Mouse (Mus musculus) CH12F3 (cell line): ENCODE measurements around the gene Smim24.

Experiments used
- in situ Hi-C: fragments of 300-500 bp; cut with MboI; formaldehyde crosslinking; loops from 2 replicates; pipeline ENCODE4 v1.14.3; 2020; ENCODE audit warnings: low sequenced_read_pairs

The Smim24 gene

DNA sequence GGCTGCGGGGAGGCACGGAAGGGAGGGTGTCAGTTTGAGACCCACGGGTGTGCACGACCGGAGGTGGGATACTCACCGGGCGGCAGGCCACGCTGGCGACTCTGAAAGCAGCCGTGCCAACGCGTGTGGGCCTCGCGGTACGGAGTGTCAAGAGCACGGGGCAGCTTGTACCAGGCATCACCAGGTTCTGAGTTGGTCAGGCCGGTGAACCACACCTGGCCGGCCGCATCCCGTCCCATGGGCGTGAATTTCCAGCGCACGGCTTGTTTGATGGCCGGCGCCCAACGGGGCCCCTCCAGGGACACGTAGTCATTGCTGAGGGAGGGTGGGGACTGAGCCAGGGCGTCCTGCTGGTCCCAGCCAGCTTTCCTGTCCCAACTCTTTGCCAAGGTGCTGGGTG is 28.2 kb upstream of the Smim24 start:
- in situ Hi-C loops: no loop called here

DNA sequence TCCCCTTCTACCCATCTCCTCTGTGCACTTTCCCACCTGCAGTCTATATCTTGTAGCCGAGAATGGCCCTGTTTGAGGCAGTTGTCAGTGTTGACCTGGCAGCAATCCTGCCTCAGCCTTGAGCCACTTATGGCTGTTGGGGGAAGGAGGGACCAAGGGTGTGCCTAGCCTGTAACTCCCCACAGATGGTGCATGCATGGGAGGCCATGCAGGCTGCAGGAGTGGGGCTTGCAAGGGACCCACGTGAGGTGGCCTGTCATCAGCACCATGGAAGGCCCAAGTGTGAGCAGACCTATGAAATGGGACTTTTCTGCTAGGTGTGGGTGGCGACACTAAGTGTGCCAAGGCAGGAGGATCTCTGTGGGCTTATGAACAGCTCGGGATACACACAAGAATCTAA is 27.8 kb upstream of the Smim24 start:
- in situ Hi-C loops: no loop called here

DNA sequence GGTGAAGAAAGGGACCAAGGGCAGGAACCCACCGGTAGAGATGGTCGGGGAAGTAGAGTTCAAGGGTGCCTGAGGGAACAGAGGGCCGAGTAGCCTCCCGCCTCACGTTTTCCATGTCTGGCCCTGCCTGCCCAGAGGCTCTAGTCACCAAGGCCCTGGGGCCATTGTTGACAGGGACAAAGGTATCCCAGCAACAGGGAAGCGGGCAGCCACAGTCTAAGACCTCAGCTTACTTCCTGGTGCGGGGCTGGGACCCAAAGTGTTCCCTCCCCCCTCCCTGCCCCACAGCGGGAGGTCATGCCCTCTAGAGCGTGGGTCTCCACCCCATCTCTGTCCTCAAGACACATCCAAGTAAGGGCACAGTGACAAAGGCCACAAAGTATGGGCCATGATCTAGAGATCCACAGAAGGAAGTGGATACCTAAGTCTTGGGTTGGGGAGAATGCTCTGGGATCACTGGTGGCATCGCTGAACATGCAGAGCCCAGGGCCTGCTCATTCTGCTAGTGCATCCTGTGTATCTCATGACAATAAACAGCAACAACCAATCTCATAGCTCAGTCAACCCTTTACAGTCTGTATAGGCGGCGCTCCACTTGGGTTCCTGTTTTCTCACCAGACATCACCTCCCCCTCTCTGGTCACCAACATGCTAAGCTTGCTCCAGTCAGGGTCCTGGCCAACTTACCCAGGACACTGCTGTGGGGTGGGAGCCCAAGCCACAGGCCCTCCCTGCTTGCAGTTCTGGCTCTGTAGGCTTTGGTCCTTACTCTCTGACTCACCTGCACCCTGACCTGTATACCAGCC is 27.0 kb upstream of the Smim24 start, which contains the start of gene 4930404N11Rik:
TSS of gene 4930404N11Rik (minus strand) at position 145 of the 805 bp plus-strand sequence.
- in situ Hi-C loops: no loop called here

DNA sequence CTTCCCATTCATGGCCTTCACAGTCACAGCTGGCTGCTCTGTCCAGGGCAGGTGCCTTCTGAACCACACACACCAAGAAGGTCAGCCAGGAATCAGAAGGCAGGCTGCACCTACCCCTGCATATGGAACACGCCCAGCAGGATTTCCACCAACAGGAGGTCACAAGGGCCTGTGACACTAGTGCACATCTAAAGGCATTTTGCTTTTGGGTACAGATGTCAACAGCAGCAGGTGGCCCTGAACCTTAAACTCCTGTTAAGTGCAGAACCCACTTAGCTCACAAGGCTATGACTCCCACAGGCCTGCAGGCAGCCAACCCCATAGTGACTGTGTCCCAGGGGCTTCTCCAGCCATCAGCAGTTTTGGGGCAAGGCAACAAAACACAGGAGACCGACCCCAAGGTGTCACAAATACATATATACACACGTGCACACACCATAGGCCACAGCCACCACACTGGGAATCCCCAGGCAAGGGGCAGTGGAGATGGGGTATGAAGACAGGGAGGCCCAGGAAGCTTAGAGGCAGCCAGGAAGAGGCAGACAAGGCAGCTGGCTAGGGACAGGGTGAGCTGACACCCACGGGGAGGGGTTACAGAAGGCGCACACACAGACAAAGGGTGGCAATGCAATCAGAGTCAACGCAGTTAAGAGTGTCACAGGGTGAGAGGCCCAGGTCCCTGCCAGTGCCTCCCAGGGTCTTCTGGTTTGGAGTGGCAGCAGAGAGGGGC is 26.2 kb upstream of the Smim24 start:
- in situ Hi-C loops: no loop called here

DNA sequence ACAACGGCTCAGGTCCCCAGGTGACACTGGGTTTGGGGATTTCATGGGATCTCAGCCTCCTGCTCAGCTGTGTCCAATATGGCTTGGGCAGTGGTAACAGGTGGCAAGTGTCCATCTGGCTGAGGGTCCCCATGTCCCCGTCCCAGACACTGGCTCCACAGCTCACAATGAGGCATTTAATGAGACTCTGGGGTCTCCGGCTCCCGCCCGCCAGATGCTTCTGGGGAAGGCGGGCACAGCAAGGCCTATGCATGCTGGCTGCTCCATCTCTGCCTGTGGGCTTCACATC is 25.7 kb upstream of the Smim24 start:
- in situ Hi-C loops: no loop called here

DNA sequence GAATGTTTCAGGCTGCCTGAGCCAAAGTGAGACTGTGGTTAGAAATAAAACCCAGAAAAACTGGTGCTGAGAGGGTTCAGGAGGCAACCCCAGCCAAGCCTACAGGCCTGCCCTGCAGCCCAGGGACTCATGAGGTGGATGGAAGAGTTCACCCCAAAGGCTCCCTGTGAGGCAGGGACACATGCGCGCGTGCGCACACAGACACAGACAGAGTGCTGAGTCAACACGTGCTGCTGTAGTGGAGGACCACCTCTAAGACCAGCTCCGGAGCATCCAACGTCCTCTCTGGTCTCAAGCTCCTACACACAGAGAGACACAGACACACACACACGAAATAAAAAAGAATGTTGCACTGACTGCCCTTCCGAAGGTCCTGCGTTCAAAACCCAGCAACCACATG is 17.5 kb upstream of the Smim24 start:
- in situ Hi-C loops: no loop called here

DNA sequence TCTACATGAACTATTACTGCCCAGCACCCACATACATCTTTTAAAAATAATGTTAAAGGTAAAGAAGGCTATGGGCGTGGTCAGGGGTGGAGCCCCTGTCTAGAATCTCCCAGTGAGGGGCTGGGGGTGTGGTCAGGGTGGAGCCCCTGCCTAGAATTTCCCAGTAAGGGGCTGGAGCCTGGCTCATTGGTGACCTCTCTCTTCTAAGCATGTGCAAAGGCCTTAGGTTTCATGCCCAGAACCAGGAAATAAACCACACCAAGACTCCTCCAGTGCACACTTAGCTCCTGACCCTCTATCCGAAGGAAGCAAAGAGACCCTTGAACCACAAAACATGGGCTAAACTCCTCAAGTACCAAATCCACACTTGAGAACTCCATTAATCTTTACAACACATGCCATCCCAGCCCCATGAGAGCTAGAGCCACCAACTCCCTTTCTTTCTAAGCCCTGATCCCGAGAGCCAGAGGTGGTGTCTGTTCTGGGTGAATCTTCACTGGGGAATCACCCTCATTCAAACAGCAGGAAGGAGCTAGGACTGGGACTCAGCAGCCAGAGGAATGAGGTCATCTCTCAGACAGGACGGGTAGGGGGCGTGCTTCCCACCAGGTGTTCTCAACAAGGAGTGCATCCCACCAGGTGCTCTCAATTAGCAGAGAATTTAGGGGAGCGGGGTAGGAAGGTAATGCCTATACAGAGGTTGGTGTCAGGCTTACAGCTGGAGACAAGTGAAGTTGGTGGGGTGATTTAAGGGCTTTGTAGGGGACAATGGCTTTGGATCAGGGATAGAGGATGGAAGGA is 16.1 kb upstream of the Smim24 start:
- in situ Hi-C loops: no loop called here

DNA sequence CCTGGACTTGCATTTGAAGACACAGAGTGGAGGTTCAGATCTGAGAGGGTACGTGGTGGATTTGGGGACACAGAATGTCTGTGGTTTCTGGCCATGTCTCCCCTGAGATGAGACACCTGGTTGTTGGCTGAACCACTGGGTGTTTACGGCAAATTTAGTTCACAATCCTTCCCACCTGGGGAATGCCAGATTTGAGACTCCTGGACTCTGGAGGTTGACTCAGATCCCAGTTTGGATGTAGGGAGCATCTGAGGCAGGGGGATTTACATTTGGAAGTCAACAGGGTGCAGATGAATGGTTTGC is 15.5 kb upstream of the Smim24 start:
- in situ Hi-C loops: no loop called here

DNA sequence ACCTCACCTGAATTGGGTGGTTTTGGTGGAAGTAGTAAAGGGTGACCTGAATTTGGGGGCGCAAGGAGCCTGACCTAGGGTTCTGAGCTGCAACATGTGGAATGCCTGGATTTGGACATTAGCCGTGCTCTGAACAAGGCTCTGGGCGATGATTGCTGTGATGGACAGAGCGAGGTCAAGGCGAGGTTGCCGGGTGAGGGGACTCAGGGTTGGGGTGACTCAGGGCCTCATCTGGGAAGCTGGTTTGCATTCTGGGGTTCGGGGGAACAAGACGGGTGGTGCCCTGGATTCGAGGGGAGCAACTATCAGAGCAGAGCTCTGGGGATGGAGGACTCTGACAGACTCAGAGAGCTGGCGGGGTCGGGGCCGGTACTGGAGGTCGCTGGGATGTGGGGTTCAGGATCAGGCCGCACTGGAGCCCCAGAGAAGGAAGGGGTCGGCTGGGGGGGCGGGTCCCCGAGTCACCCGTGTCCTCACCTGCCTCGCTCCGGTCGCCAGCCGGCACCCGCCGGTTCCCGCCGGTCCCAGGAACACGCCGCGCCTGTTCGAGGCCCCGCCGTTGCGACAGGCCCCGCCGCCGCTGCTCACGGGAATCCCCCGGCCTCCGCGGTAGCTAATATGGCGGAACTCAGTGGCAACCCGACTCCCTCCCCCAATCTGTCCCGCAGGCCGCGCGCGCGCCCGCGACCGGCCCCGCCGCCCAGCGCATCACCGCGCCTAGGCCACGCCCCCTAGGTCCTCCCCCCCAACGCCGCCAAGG is 14.9 kb upstream of the Smim24 start, which contains the start of gene Fzr1:
TSS of gene Fzr1 (minus strand) at position 724 of the 760 bp plus-strand sequence.
- in situ Hi-C loops: no loop called here

DNA sequence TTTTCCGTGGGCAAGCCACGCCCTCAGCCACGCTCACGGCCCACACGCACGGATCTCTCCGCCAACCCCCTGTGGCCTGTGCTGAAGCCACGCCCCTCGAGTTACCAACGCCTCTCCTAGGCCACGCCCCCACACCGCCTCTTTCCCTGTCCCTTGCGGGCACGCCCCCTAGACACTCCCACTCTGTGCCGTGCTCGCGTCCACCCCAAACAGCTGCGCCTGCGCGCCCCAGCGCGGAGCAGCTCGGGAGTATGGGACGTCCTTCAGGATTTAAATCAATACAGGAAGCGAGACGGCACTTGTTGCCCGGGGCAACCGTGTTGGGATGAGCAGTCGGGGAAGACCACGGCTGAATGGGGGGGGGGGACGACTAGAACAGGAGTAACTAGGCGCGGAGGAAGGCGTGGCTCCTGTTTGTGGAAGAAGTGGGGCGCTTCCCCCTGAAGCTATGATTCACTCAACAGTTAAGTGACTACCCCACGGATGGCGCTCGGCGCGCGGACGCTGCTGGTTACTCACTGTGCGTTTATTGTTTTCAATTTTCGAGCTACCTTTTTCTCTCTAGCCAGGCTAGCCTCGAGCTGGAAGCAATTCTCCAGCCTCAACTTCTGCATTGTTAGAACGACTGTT is 14.2 kb upstream of the Smim24 start:
- in situ Hi-C loops: no loop called here

DNA sequence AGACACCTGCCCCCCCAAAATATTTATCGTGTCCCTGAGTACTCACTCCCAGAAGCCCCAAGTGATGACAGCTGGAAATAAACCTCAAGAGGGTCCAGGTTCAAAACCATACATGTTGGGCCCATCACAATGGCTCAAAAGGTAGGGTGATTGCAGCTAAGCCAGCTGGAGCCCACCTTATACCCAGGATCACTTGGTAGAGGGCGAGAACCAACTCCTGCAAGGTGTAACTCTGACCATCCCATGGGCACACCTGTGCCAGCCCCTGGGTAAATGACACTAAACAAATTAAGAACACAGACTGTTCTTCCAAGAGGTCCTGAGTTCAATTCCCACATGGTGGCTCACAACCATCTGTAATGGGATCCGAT is 13.7 kb upstream of the Smim24 start:
- in situ Hi-C loops: no loop called here

DNA sequence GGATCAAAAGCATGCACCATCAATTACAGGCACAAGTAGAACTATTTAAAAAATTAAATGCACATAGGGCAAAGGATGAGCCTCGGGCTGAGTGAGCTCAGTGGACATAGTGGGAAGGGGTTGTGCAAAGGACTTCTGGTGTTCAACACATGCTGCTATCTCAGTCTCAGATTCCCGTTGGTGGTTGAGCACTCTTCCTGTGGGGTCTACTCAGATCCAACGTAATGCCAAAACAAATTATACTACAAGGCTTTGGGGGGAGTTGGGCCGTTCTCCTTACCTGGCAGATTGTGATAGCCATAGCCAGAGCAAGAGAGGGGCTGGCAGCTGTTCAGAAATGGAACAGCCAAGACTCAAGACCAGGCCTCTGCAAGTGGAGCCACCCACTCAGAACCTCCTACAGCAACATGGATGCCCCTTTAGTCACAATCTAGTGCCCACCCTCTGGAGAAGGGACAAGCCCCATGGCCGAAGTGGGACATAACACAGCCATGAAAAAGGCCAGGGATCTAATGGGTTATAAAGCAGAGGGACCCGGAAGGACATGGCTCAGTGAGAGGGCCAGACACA is 13.0 kb upstream of the Smim24 start:
- in situ Hi-C loops: no loop called here

DNA sequence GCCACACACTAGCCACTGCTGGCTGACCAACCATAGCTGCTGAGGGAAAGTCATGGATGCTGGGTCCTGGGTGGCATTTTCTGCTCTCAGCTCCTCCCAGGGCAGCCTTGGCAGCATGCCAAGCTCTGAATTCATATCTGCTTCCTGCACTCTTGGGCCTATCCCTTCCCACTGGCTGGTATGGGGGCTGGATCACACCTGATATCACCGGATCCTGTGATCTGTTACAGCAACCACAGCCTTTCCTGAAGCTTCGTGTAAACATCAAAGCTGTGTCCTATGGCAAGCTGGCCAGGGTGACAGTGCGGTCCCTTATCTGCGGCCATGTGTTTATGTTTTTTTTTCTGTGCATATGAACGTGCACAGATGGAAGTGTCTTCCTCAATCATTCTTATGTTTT is 10.8 kb upstream of the Smim24 start:
- in situ Hi-C loops: no loop called here

DNA sequence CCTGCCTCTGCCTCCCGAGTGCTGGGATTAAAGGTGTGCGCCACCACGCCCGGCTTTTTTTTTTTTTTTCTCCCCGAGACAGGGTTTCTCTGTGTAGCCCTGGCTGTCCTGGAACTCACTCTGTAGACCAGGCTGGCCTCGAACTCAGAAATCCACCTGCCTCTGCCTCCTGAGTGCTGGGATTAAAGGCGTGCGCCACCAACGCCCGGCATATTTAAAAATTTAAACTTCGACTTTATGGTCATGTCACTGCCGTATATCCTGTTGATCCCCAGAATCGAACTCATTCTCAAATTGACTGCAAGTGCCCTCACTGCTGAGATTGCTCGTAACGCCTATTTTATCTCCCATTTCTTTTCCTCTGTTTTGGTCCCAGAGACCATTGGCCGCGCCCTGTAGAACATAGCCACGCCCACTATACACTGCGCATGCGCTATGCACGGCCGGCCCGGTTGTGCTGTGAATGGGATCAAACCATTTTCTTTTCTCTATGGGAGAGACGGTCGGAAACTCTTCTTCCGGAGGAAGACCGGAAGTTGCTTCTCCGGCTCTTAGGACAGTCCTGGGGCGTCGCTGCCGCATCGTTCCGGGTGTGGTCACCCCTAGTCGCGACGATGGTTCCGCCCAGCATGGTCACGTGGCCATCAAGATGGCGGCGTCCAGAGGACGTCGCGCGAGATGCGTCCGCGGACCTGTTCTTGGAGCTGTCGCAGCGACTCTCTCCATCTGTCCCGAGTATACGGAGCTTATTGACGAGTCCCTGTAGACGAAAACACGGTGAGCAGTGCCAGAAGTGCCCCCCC is 8.8 kb upstream of the Smim24 start, which contains the start of the genes Dohh and Gm48551:
TSS of gene Dohh (plus strand) at position 627 of the 803 bp plus-strand sequence.
TSS of gene Gm48551 (plus strand) at position 665 of the 803 bp plus-strand sequence.
- in situ Hi-C loops: no loop called here

DNA sequence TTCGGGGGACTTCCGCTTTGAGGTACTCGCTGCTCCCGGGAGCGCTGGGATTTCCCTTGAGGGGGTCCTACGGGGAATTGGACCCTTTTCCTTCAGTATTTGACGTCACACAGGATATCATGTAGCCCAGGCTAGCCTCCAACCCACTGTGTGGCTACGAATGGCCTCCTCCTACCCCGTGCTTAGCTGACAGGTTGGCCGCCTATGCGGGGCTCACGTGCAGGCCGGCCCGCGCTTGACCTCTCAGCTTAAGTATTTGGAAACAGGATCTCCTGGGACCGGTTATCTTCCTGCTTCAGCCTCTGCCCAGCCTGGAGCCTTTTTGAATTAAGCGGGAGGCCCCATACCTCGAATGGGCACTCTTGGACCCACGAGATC is 8.3 kb upstream of the Smim24 start:
- in situ Hi-C loops: no loop called here

DNA sequence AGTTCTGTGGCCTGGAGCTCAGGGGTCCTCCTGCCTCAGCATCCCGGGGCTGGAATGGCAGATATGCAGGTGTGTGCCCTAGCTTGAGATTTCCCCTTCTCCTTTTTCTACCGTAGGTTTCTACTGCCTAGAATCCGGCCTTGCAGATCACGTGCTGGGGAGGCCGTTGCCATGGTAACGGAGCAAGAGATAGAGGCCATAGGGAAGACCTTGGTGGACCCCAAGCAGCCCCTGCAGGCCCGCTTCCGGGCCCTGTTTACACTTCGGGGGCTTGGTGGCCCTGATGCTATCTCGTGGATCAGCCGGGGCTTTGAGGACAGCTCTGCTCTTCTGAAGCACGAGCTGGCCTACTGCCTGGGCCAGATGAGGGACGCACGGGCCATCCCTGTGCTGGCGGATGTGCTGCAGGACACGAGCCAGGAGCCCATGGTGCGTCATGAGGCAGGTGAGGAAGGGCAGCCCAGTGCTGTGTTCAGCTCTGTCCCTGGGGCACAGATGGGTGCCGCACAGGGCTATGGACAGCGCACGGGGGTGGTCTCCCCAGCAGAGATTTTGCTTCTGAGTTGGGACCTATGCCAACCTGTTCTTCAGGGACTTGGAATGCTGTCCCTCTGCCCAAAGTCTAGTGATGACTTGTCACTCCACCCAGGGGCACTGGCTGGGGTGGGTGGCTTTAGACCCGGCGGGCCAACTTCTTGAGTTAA is 7.1 kb upstream of the Smim24 start:
- in situ Hi-C loops: no loop called here

DNA sequence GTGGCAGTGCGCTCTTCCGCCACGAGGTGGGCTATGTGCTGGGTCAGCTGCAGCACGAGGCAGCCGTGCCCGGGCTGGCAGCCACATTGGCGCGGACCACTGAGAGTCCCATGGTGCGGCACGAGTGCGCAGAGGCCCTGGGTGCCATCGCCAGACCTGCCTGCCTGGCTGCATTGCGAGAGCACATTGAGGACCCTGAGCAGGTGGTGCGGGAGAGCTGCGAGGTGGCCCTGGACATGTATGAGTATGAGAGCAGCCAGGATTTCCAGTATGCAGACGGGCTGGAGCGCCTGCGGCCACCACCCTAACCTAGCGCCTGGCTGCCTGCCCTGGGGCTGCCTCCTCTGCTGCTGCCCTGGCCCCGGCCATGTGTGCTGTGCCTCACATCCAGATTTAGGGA is 5.1 kb upstream of the Smim24 start:
- in situ Hi-C loops: no loop called here

DNA sequence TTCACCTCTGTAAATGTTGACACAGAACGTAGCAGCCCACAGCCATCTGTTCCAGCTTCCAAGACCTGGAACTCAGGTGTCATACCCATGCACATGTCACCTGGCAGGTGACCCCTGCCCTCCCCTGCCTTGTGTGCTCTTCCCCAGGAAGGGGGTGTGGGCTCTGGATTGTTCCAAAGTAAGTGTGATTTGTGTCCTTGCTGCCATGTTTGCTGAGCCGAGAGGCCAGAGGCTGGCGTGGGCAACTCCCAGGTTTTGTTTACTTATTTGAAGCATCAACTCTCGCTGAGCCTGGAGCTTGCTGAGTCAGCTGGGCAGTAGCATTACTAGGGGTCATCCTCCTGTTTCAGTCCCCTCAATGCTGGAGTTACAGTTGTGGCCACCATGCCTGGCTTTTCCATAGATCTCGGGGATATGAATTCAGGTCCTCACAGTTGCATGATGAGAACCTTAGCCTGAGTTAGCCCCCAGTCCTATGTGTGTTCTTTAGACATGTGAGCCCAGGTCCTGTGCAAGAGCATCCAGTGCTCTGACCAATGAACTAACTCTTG is 4.3 kb upstream of the Smim24 start, which contains the start of gene Gm48552:
TSS of gene Gm48552 (plus strand) at position 501 of the 551 bp plus-strand sequence.
- in situ Hi-C loops: no loop called here
